25 mouse cellular contexts compared by ENCODE assay signal in the genomic region with DNA sequence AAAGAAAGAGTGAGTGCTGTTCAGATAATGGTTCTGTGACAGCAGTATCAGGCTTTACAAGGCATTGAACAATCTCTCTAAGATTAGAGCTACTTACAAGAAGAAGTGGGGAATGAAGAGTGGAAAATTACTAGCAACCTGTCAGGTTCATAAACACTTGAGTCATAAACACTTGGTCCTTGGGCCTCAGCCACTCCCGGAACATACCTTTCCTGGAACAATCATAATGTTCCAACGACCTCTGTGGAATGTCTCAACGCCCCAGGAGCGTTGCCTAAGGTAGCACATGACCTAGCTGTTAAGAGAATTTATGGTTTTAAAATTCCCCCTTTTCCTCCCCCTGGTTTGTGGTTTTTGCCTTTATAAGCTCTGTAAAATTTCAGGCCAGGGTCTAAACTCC. TPM values are rescaled to one million over a fixed set of nuclear protein-coding genes. Genes with fewer than 3 reads are reported as not detected.
"Had no signal": no experiment of that assay in that cellular context is flagged by ENCODE, and none has a peak within 500 bp of the region (broad histone marks: within the 10 kb centered on the region; RNA-seq: fewer than 3 reads in every experiment).

No protein-coding gene starts in this region.

RNA-seq across cellular contexts. Expression of gene Scgb1b27, which starts 13.3 kb away (rescaled TPM):
- polyA plus RNA-seq: heart, embryonic 10.5 days; heart, embryonic 11.5 days; heart, embryonic 12.5 days; heart, embryonic 13.5 days; heart, embryonic 14.5 days; heart, embryonic 15.5 days; heart, embryonic 16.5 days; heart, postnatal 0 days; hindbrain, embryonic 10.5 days; hindbrain, embryonic 11.5 days; hindbrain, embryonic 12.5 days; hindbrain, embryonic 13.5 days; hindbrain, embryonic 14.5 days; hindbrain, embryonic 15.5 days; hindbrain, embryonic 16.5 days; hindbrain, postnatal 0 days; inflammation-experienced regulatory T-cells, adult 6 months; intestine, embryonic 14.5 days; intestine, embryonic 15.5 days; kidney, adult 2 months; kidney, embryonic 14.5 days; kidney, embryonic 15.5 days; kidney, embryonic 16.5 days; kidney, postnatal 0 days; large intestine, adult 2 months had no signal

RNA-seq across cellular contexts. Expression of gene Scgb2b27, which starts 20.8 kb away (rescaled TPM):
- polyA plus RNA-seq: heart, embryonic 10.5 days; heart, embryonic 11.5 days; heart, embryonic 12.5 days; heart, embryonic 13.5 days; heart, embryonic 14.5 days; heart, embryonic 15.5 days; heart, embryonic 16.5 days; heart, postnatal 0 days; hindbrain, embryonic 10.5 days; hindbrain, embryonic 11.5 days; hindbrain, embryonic 12.5 days; hindbrain, embryonic 13.5 days; hindbrain, embryonic 14.5 days; hindbrain, embryonic 15.5 days; hindbrain, embryonic 16.5 days; hindbrain, postnatal 0 days; inflammation-experienced regulatory T-cells, adult 6 months; intestine, embryonic 14.5 days; intestine, embryonic 15.5 days; kidney, adult 2 months; kidney, embryonic 14.5 days; kidney, embryonic 15.5 days; kidney, embryonic 16.5 days; kidney, postnatal 0 days; large intestine, adult 2 months had no signal
